Mouse (Mus musculus) C2C12 (cell line): ENCODE measurements around the gene Kidins220. TPM values are rescaled to one million over a fixed set of nuclear protein-coding genes. Genes with fewer than 3 reads are reported as not detected.
A peak's percentile ranks its signal among the peaks of the same experiment; 100 is the strongest.

Source experiments
- H3K27me3 ChIP-seq: one replicate; pipeline ENCODE4 v1.6.1; 2011; ENCODE audit not compliant: control insufficient read depth, insufficient read depth, insufficient read length
- H3K36me3 ChIP-seq: one replicate; pipeline ENCODE4 v1.6.1; 2011; ENCODE audit not compliant: control insufficient read depth, insufficient read depth
- H3K4me3 ChIP-seq: one replicate; pipeline ENCODE4 v1.5.1; 2011; ENCODE audit warnings: mild to moderate bottlenecking, control low read depth; ENCODE audit not compliant: poor library complexity, insufficient read depth, severe bottlenecking
- H3K79me2 ChIP-seq: one replicate; pipeline ENCODE4 v1.6.1; 2011; ENCODE audit not compliant: control insufficient read depth, insufficient read depth
- H3K79me3 ChIP-seq: one replicate; pipeline ENCODE4 v1.6.1; 2011; ENCODE audit warnings: low read depth, control low read depth
- H3ac ChIP-seq: one replicate; pipeline ENCODE3; 2011; ENCODE audit warnings: low read depth; ENCODE audit not compliant: control insufficient read depth, insufficient read length
- CEBPB ChIP-seq: IDR thresholded peaks from one replicate; pipeline ENCODE4 v1.6.1; 2011; ENCODE audit warnings: low read depth, mild to moderate bottlenecking, control low read depth, moderate library complexity
- CTCF ChIP-seq: IDR thresholded peaks from one replicate; pipeline ENCODE4 v1.5.1; 2011; ENCODE audit not compliant: control insufficient read depth, insufficient read depth, insufficient read length
- FOSL1 ChIP-seq: IDR thresholded peaks from one replicate; pipeline ENCODE4 v1.8.0; 2011; ENCODE audit warnings: mild to moderate bottlenecking, low read length; ENCODE audit not compliant: poor library complexity, insufficient read depth, severe bottlenecking
- MAX ChIP-seq: IDR thresholded peaks from one replicate; pipeline ENCODE4 v1.6.1; 2011; ENCODE audit warnings: mild to moderate bottlenecking, control low read depth
- MYOD1 ChIP-seq: IDR thresholded peaks from one replicate; pipeline ENCODE4 v1.6.1; 2011; ENCODE audit warnings: low read depth; ENCODE audit not compliant: control insufficient read depth, insufficient read length
- MYOG ChIP-seq: IDR thresholded peaks from one replicate; pipeline ENCODE4 v1.6.1; 2011; ENCODE audit not compliant: control insufficient read depth, insufficient read length; ENCODE audit errors: extremely low read depth
- USF1 ChIP-seq: IDR thresholded peaks from one replicate; pipeline ENCODE4 v1.6.1; 2011; ENCODE audit warnings: low read depth, mild to moderate bottlenecking, control low read depth, moderate library complexity
- polyA plus RNA-seq: library from polyadenylated mRNA; unstranded; fragments of >200 nt; fragmentation: generic; extraction: Trizol; gene quantifications from one replicate; pipeline ENCODE4 v1.2.1, GENCODE M21; 2012; ENCODE audit warnings: missing spikeins

The Kidins220 gene
- polyA plus RNA-seq, 1 experiment, result 8.9 TPM

GRCm38 (mm10) chr12:25100411-25101217, 125.9 kb downstream of the Kidins220 start:
- H3K27me3 ChIP-seq, result no peaks in the 10 kb centered on the region
- no peaks in the 10 kb centered on the region for H3K36me3 ChIP-seq
- H3K79me3 ChIP-seq, result peaks cover 2% of the 10 kb centered on the region
- peak overlapping the region; percentile 32 for H3K4me3 ChIP-seq
- TF ChIP-seq USF1 (peak; percentile 61), MAX (peak; percentile 52), FOSL1 (no peak), CTCF (peak; percentile 60)
- H3ac ChIP-seq, result peak overlapping the region; percentile 91
- peaks cover 3% of the 10 kb centered on the region for H3K79me2 ChIP-seq

DNA sequence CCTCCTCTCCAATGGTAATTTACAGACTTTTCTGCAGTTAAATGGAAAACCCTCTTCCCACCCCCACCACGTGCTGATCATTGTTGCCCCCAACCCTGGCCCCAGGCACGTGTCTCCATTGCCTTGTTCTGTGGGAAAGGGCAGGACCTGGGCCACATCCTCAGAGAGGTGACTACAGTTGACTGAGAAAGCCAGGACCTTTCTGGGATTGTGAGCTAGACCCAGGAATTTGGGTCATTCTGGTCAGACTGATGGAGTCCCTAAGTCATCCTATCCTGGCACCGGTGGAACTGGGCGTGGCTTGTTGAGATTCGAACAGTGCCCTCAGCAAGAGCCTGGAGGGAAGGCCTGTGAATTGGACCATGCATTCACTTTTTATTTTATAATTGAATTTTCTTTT, 126.7 kb downstream of the Kidins220 start:
- Histone ChIP-seq H3ac (peak overlapping the region; percentile 4), H3K79me3 (no peaks in the 10 kb centered on the region), H3K27me3 (no peaks in the 10 kb centered on the region), H3K4me3 (no peak overlapping the region), H3K36me3 (no peaks in the 10 kb centered on the region), H3K79me2 (no peaks in the 10 kb centered on the region)
- TF ChIP-seq CTCF (no peak), FOSL1 (no peak), MYOD1 (no peak), CEBPB (no peak), USF1 (no peak), MYOG (no peak), MAX (no peak)

- no peak for TF ChIP-seq MAX
- TF ChIP-seq MYOG, result no peak
- no peak for TF ChIP-seq FOSL1
- no peak for TF ChIP-seq USF1
- TF ChIP-seq CTCF, result no peak
- no peak for TF ChIP-seq CEBPB
- TF ChIP-seq MYOD1, result no peak
- Histone ChIP-seq H3K36me3 (no peaks in the 10 kb centered on the region), H3K4me3 (no peak overlapping the region), H3K79me3 (no peaks in the 10 kb centered on the region), H3K27me3 (no peaks in the 10 kb centered on the region), H3K79me2 (no peaks in the 10 kb centered on the region), H3ac (no peak overlapping the region)
Observed at GRCm38 (mm10) chr12:25103911-25104310, 129.2 kb downstream of the Kidins220 start.

DNA sequence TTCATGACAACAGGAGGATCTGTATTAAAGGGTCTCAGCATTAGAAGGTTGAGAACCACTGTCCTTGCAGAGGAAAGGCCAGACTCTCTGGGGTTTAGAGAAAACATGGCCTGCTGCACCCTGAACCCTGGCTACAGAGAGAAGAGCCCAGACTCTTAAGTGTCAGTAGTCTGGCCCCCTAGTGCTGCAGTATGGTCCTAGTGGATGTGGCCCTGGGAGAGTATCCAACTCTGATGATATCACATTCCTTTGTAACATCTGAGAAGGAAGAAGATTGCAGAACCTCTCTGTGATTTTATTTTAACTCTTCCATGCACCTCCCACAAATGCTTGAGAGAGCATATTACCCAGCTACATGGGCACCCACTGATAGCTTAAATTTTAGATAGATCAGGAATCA, 129.8 kb downstream of the Kidins220 start:
- no peak overlapping the region for H3ac ChIP-seq

GRCm38 (mm10) chr12:25108865-25109264, 134.1 kb downstream of the Kidins220 start:
- no peaks in the 10 kb centered on the region for H3K27me3 ChIP-seq
- no peaks in the 10 kb centered on the region for H3K79me2 ChIP-seq
- no peak overlapping the region for H3K4me3 ChIP-seq
- no peaks in the 10 kb centered on the region for H3K36me3 ChIP-seq
- TF ChIP-seq FOSL1 (no peak), CTCF (no peak), CEBPB (no peak), USF1 (no peak), MYOD1 (no peak)
- H3K79me3 ChIP-seq, result no peaks in the 10 kb centered on the region
- no peak overlapping the region for H3ac ChIP-seq

More for the DNA sequence above, 129.8 kb downstream of the Kidins220 start:
- H3K79me3 ChIP-seq, result no peaks in the 10 kb centered on the region
- H3K27me3 ChIP-seq, result no peaks in the 10 kb centered on the region
- TF ChIP-seq CEBPB (no peak), MYOD1 (no peak), USF1 (no peak), MYOG (no peak), CTCF (no peak), MAX (no peak), FOSL1 (no peak)
- no peak overlapping the region for H3K4me3 ChIP-seq
- H3K79me2 ChIP-seq, result no peaks in the 10 kb centered on the region
- no peaks in the 10 kb centered on the region for H3K36me3 ChIP-seq
